Comparison of ENCODE assay signal across 7 mouse cellular contexts in genomic region chr6:67857945-67858344, GRCm38 (mm10).
A peak's percentile ranks its signal among the peaks of the same experiment; 100 is the strongest.
DNase-seq lines count a peak whose midpoint lies in the region; ATAC-seq and TF ChIP-seq lines count a peak whose summit lies in the region.
"Not testable (repeated sequence)": the region's sequence is repeated elsewhere in the genome, so short reads cannot be mapped to it uniquely, and the experiment has no call there.

No protein-coding gene starts in this region.

- not testable (repeated sequence) for TF ChIP-seq EP300 in heart, postnatal 0 days (IDR thresholded peaks at IDR 0.05; ENCODE audit: low read depth); liver, postnatal 0 days (IDR thresholded peaks at IDR 0.05; ENCODE audit: low read depth)

- not testable (repeated sequence) for TF ChIP-seq POLR2A in brain, embryonic 14.5 days (IDR thresholded peaks at IDR 0.05; ENCODE audit: borderline replicate concordance, extremely low read depth, insufficient read depth, insufficient read length, poor library complexity, severe bottlenecking)

- not testable (repeated sequence) for H3K9ac ChIP-seq in heart, postnatal 0 days (replicated peaks; ENCODE audit: low read depth, low read length); intestine, postnatal 0 days (ENCODE audit: low read depth, low read length); liver, postnatal 0 days (replicated peaks); midbrain, embryonic 15.5 days

- not testable (repeated sequence) for H3K27ac ChIP-seq in heart, postnatal 0 days (ENCODE audit: low read depth); intestine, postnatal 0 days (ENCODE audit: low read depth, low read length); liver, postnatal 0 days (ENCODE audit: low read depth); midbrain, embryonic 15.5 days

- H3K27me3 ChIP-seq in heart, postnatal 0 days (ENCODE audit: control insufficient read depth, insufficient read depth, low read length); intestine, postnatal 0 days (replicated peaks; ENCODE audit: control insufficient read depth, insufficient read depth, low read length); liver, postnatal 0 days (ENCODE audit: insufficient read depth, low read length); midbrain, embryonic 15.5 days (replicated peaks): not testable (repeated sequence)

- not testable (repeated sequence) for H3K36me3 ChIP-seq in heart, postnatal 0 days (replicated peaks; ENCODE audit: control insufficient read depth, insufficient read depth, low read length); intestine, postnatal 0 days (ENCODE audit: control insufficient read depth, insufficient read depth); liver, postnatal 0 days (replicated peaks; ENCODE audit: insufficient read depth, low read length); midbrain, embryonic 15.5 days (replicated peaks)

- DNase-seq in A20 (ENCODE audit: low read depth, low spot score), result peak; percentile 1
- peak; percentile 0 for DNase-seq in brain, embryonic 14.5 days (ENCODE audit: low read depth)
- DNase-seq in heart, postnatal 0 days (ENCODE audit: low spot score); liver, postnatal 0 days: not testable (repeated sequence)
- peak; percentile 3 for DNase-seq in retina, embryonic 14.5 days (ENCODE audit: low spot score)

- ATAC-seq in heart, postnatal 0 days (ENCODE audit: insufficient read depth, low read depth); intestine, postnatal 0 days; liver, postnatal 0 days: not testable (repeated sequence)
- ATAC-seq in midbrain, embryonic 15.5 days (replicated peaks), result peak; percentile 50; the same call in 1 of the 2 replicates

- H3K4me3 ChIP-seq in heart, postnatal 0 days (ENCODE audit: low read depth, low read length); intestine, postnatal 0 days (ENCODE audit: low read depth, low read length); liver, postnatal 0 days (ENCODE audit: low read depth, low read length); midbrain, embryonic 15.5 days: not testable (repeated sequence)

- not testable (repeated sequence) for H3K4me2 ChIP-seq in heart, postnatal 0 days (ENCODE audit: low read depth, low read length); intestine, postnatal 0 days (replicated peaks; ENCODE audit: low read depth); liver, postnatal 0 days (ENCODE audit: low read depth, low read length); midbrain, embryonic 15.5 days

- WGBS in heart, postnatal 0 days, result 6% methylated on average over 1 of the region's 1 CpGs
- WGBS in intestine, postnatal 0 days, result 35% methylated on average over 1 of the region's 1 CpGs
- 15% methylated on average over 1 of the region's 1 CpGs for WGBS in liver, postnatal 0 days (ENCODE audit: insufficient replicate concordance)
- 25% methylated on average over 1 of the region's 1 CpGs for WGBS in midbrain, embryonic 15.5 days

- not testable (repeated sequence) for H3K4me1 ChIP-seq in heart, postnatal 0 days (ENCODE audit: control insufficient read depth, insufficient read depth); intestine, postnatal 0 days (replicated peaks; ENCODE audit: control insufficient read depth, insufficient read depth, low read length); liver, postnatal 0 days (ENCODE audit: insufficient read depth); midbrain, embryonic 15.5 days

- not testable (repeated sequence) for H3K9me3 ChIP-seq in heart, postnatal 0 days (replicated peaks; ENCODE audit: control insufficient read depth, low read length); intestine, postnatal 0 days (ENCODE audit: control insufficient read depth); liver, postnatal 0 days (ENCODE audit: low read length); midbrain, embryonic 15.5 days

- TF ChIP-seq CTCF in brain, embryonic 14.5 days (IDR thresholded peaks at IDR 0.05; ENCODE audit: borderline replicate concordance, extremely low read depth, insufficient read depth, insufficient read length), result not testable (repeated sequence)
- peak; percentile 14; the same call in 1 of the 2 replicates for TF ChIP-seq CTCF in heart, postnatal 0 days (IDR thresholded peaks at IDR 0.05; ENCODE audit: low read depth)
- peak; percentile 49 for TF ChIP-seq CTCF in intestine, postnatal 0 days (IDR thresholded peaks at IDR 0.05; ENCODE audit: low read depth)
- TF ChIP-seq CTCF in liver, postnatal 0 days (IDR thresholded peaks at IDR 0.05; ENCODE audit: low read depth), result peak; percentile 34
